Mouse (Mus musculus) ES-Bruce4 (cell line): ENCODE measurements around the gene Plpp3. TPM values are rescaled to one million over a fixed set of nuclear protein-coding genes. Genes with fewer than 3 reads are reported as not detected.
A peak's percentile ranks its signal among the peaks of the same experiment; 100 is the strongest.

Experiments
- H3K27ac ChIP-seq: 2 replicates; pipeline ENCODE4 v1.5.1; 2012; ENCODE audit warnings: low read length, inconsistent platforms; ENCODE audit not compliant: insufficient read depth
- H3K27me3 ChIP-seq: 2 replicates; pipeline ENCODE4 v1.6.1; 2012; ENCODE audit warnings: mild to moderate bottlenecking, low read length, inconsistent platforms; ENCODE audit not compliant: control insufficient read depth, poor library complexity, insufficient read depth, severe bottlenecking
- H3K36me3 ChIP-seq: 2 replicates; pipeline ENCODE4 v1.6.1; 2012; ENCODE audit warnings: inconsistent platforms, mild to moderate bottlenecking, low read length, moderate library complexity; ENCODE audit not compliant: control insufficient read depth, poor library complexity, insufficient read depth, severe bottlenecking
- H3K4me1 ChIP-seq: one replicate; pipeline ENCODE4 v1.8.1; 2011; ENCODE audit warnings: low read length; ENCODE audit not compliant: control insufficient read depth, insufficient read depth
- H3K4me3 ChIP-seq: 2 replicates; pipeline ENCODE4 v1.5.1; 2011; ENCODE audit warnings: low read depth, mild to moderate bottlenecking, low read length
- H3K9ac ChIP-seq: 2 replicates; pipeline ENCODE4 v1.6.1; 2012; ENCODE audit warnings: low read depth, mild to moderate bottlenecking, inconsistent platforms; ENCODE audit not compliant: poor library complexity, severe bottlenecking
- H3K9me3 ChIP-seq: replicated peaks from 2 replicates; pipeline ENCODE4 v1.6.1; 2012; ENCODE audit warnings: mild to moderate bottlenecking, low read length, inconsistent platforms; ENCODE audit not compliant: control insufficient read depth, poor library complexity, insufficient read depth, severe bottlenecking
- CTCF ChIP-seq: IDR thresholded peaks from one replicate; pipeline ENCODE4 v1.8.1; 2011; ENCODE audit warnings: low read depth, low read length
- EP300 ChIP-seq: IDR thresholded peaks from 2 replicates; pipeline ENCODE4 v1.6.1; 2011; ENCODE audit warnings: low read depth, low read length; ENCODE audit not compliant: insufficient read depth
- POLR2A ChIP-seq: IDR thresholded peaks from one replicate; pipeline ENCODE4 v1.8.1; 2011; ENCODE audit warnings: low read length; ENCODE audit not compliant: insufficient read depth
- polyA plus RNA-seq: library from polyadenylated mRNA; stranded (reverse); fragments of >200 nt; gene quantifications from 2 replicates; pipeline ENCODE4 v1.2.4, GENCODE M21; 2011; ENCODE audit warnings: low read depth; ENCODE audit not compliant: missing spikeins, insufficient read depth, insufficient read length

Gene Plpp3
- polyA plus RNA-seq, 1 experiment, result 16.1 TPM

GRCm38 (mm10) chr4:105207641-105208040 is 50.5 kb downstream of the Plpp3 start:
- no peak overlapping the region for H3K4me3 ChIP-seq
- peaks cover 27% of the 10 kb centered on the region for H3K4me1 ChIP-seq
- H3K27me3 ChIP-seq, result no peaks in the 10 kb centered on the region
- no peak overlapping the region for H3K9ac ChIP-seq
- H3K9me3 ChIP-seq, result no peaks in the 10 kb centered on the region
- peaks cover 8% of the 10 kb centered on the region for H3K36me3 ChIP-seq
- H3K27ac ChIP-seq, result peak overlapping the region; percentile 85
- TF ChIP-seq POLR2A (no peak), EP300 (no peak)

- peaks cover 8% of the 10 kb centered on the region for H3K36me3 ChIP-seq
These were observed 51.8 kb downstream of the Plpp3 start for GRCm38 (mm10) chr4:105208977-105209376.

GRCm38 (mm10) chr4:105213314-105213713 is 56.2 kb downstream of the Plpp3 start:
- no peaks in the 10 kb centered on the region for H3K27me3 ChIP-seq
- no peaks in the 10 kb centered on the region for H3K9me3 ChIP-seq
- peak overlapping the region; percentile 99 for H3K27ac ChIP-seq
- peaks cover 17% of the 10 kb centered on the region for H3K4me1 ChIP-seq
- no peak for TF ChIP-seq POLR2A
- no peak for TF ChIP-seq EP300
- TF ChIP-seq CTCF, result no peak
- H3K36me3 ChIP-seq, result peaks cover 8% of the 10 kb centered on the region
- no peak overlapping the region for H3K9ac ChIP-seq
- no peak overlapping the region for H3K4me3 ChIP-seq

More at GRCm38 (mm10) chr4:105208977-105209376, 51.8 kb downstream of the Plpp3 start:
- H3K9me3 ChIP-seq, result no peaks in the 10 kb centered on the region
- no peaks in the 10 kb centered on the region for H3K27me3 ChIP-seq
- no peak overlapping the region for H3K9ac ChIP-seq
- TF ChIP-seq EP300, result no peak
- no peak for TF ChIP-seq CTCF
- TF ChIP-seq POLR2A, result no peak
- H3K4me3 ChIP-seq, result no peak overlapping the region
- H3K4me1 ChIP-seq, result peaks cover 30% of the 10 kb centered on the region
- H3K27ac ChIP-seq, result no peak overlapping the region

GRCm38 (mm10) chr4:105214438-105214837 is 57.3 kb downstream of the Plpp3 start:
- Histone ChIP-seq H3K27ac (peak overlapping the region; percentile 99), H3K4me1 (peaks cover 12% of the 10 kb centered on the region), H3K36me3 (peaks cover 6% of the 10 kb centered on the region), H3K9me3 (no peaks in the 10 kb centered on the region), H3K4me3 (no peak overlapping the region), H3K9ac (no peak overlapping the region), H3K27me3 (no peaks in the 10 kb centered on the region)
- no peak for TF ChIP-seq CTCF
- TF ChIP-seq POLR2A, result no peak
- peak; percentile 86 for TF ChIP-seq EP300

- peak overlapping the region; percentile 99 for H3K27ac ChIP-seq
- H3K9me3 ChIP-seq, result no peaks in the 10 kb centered on the region
- no peak overlapping the region for H3K4me3 ChIP-seq
- H3K36me3 ChIP-seq, result peaks cover 13% of the 10 kb centered on the region
- no peaks in the 10 kb centered on the region for H3K27me3 ChIP-seq
- TF ChIP-seq POLR2A (no peak), CTCF (no peak), EP300 (no peak)
- no peak overlapping the region for H3K9ac ChIP-seq
- peaks cover 9% of the 10 kb centered on the region for H3K4me1 ChIP-seq
These were observed 58.7 kb downstream of the Plpp3 start for GRCm38 (mm10) chr4:105215726-105216410.

GRCm38 (mm10) chr4:105218202-105218601 is 61.1 kb downstream of the Plpp3 start:
- Histone ChIP-seq H3K4me3 (no peak overlapping the region), H3K9me3 (no peaks in the 10 kb centered on the region), H3K27me3 (no peaks in the 10 kb centered on the region), H3K36me3 (peaks cover 11% of the 10 kb centered on the region), H3K27ac (no peak overlapping the region), H3K4me1 (peaks cover 5% of the 10 kb centered on the region), H3K9ac (no peak overlapping the region)
- TF ChIP-seq EP300 (no peak), POLR2A (no peak), CTCF (no peak)
